Mouse (Mus musculus) small intestine, adult 2 months (tissue): ENCODE measurements around the gene 4930544G11Rik.

Source experiments
- CTCF ChIP-seq: fragments of 200-500 bp; IDR thresholded peaks from 2 replicates; pipeline ENCODE4 v1.5.1; 2012; ENCODE audit warnings: low read depth, mild to moderate bottlenecking, control low read depth, inconsistent platforms, low read length, moderate library complexity, mixed read lengths; ENCODE audit not compliant: insufficient replicate concordance, insufficient read length; ENCODE audit errors: extremely low read depth
- POLR2A ChIP-seq: fragments of 200-500 bp; IDR thresholded peaks from 2 replicates; pipeline ENCODE4 v1.6.1; 2012; ENCODE audit warnings: low read depth, mild to moderate bottlenecking, control low read depth, inconsistent platforms, low read length, moderate library complexity

- TF ChIP-seq CTCF (no peak), POLR2A (no peak)
Observed at GRCm38 (mm10) chr6:65906657-65907182, 45.7 kb upstream of the 4930544G11Rik start.
